ENCODE assay signal across 7 mouse cellular contexts in the genomic region with DNA sequence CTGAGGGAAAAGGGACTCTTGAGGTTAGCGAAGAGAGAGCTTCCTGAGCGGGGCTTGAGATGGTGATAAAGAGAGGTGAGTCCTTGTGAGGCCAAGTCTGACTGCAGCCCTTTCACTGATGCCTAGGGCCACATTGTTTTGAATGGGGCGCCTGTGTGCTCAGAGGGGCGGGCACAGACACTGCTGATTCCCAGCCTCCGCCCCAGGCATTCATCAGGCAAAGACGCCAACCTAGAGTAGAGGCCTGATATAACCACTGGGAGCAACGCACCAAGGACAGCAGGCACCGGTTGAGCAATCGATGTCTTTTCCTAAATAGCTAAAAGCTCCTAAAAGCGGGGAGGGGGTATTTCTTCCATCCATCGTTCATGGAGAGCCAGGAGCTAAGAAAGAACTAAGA. TPM values are rescaled to one million over a fixed set of nuclear protein-coding genes. Genes with fewer than 3 reads are reported as not detected.
DNase-seq lines count a peak whose midpoint lies in the region; ATAC-seq lines count a peak whose summit lies in the region.

No protein-coding gene starts in this region.

- H3K27me3 ChIP-seq in hindbrain, embryonic 12.5 days, result no peaks in the 10 kb centered on the region
- no peaks in the 10 kb centered on the region for H3K27me3 ChIP-seq in hindbrain, embryonic 13.5 days
- no peaks in the 10 kb centered on the region for H3K27me3 ChIP-seq in limb, embryonic 15.5 days

- peaks cover 7% of the 10 kb centered on the region for H3K4me1 ChIP-seq in hindbrain, embryonic 12.5 days
- peaks cover 9% of the 10 kb centered on the region; the same call in 1 of the 2 replicates for H3K4me1 ChIP-seq in hindbrain, embryonic 13.5 days (replicated peaks)
- peaks cover 12% of the 10 kb centered on the region for H3K4me1 ChIP-seq in limb, embryonic 15.5 days

- 43% methylated on average over 11 of the region's 11 CpGs for WGBS in hindbrain, embryonic 12.5 days
- WGBS in hindbrain, embryonic 13.5 days, result 41% methylated on average over 11 of the region's 11 CpGs
- WGBS in limb, embryonic 15.5 days, result 47% methylated on average over 11 of the region's 11 CpGs

- H3K36me3 ChIP-seq in hindbrain, embryonic 12.5 days, result no peaks in the 10 kb centered on the region
- H3K36me3 ChIP-seq in hindbrain, embryonic 13.5 days, result no peaks in the 10 kb centered on the region
- H3K36me3 ChIP-seq in limb, embryonic 15.5 days, result no peaks in the 10 kb centered on the region

- H3K4me2 ChIP-seq in hindbrain, embryonic 12.5 days (replicated peaks), result peak overlapping the region; percentile 29; the same call in 1 of the 2 replicates
- H3K4me2 ChIP-seq in hindbrain, embryonic 13.5 days, result no peak overlapping the region; the same call in 1 of the 2 replicates
- H3K4me2 ChIP-seq in limb, embryonic 15.5 days, result peak overlapping the region; percentile 35

- no peak overlapping the region for H3K9ac ChIP-seq in hindbrain, embryonic 12.5 days
- no peak overlapping the region for H3K9ac ChIP-seq in hindbrain, embryonic 13.5 days
- H3K9ac ChIP-seq in limb, embryonic 15.5 days, result no peak overlapping the region

- DNase-seq in MN1 (ENCODE audit: low spot score), result peak; percentile 45
- DNase-seq in embryo, embryonic 10.5 days (ENCODE audit: low spot score), result peak; percentile 32
- DNase-seq in layer of hippocampus, adult 8-10 months (ENCODE audit: low spot score in 2 of 2), result no peak
- no peak for DNase-seq in ovary, postnatal 10 days (ENCODE audit: low spot score)

- no peaks in the 10 kb centered on the region for H3K9me3 ChIP-seq in hindbrain, embryonic 12.5 days (replicated peaks)
- H3K9me3 ChIP-seq in hindbrain, embryonic 13.5 days, result no peaks in the 10 kb centered on the region
- H3K9me3 ChIP-seq in limb, embryonic 15.5 days, result no peaks in the 10 kb centered on the region

- H3K4me3 ChIP-seq in hindbrain, embryonic 12.5 days, result no peak overlapping the region
- H3K4me3 ChIP-seq in hindbrain, embryonic 13.5 days, result no peak overlapping the region
- H3K4me3 ChIP-seq in limb, embryonic 15.5 days, result peak overlapping the region; percentile 21

- no peak for ATAC-seq in hindbrain, embryonic 12.5 days (ENCODE audit: low FRiP score)
- no peak for ATAC-seq in hindbrain, embryonic 13.5 days (ENCODE audit: low FRiP score)
- ATAC-seq in limb, embryonic 15.5 days (ENCODE audit: insufficient number of reproducible peaks, low FRiP score, low TSS enrichment, low read depth), result no peak

- no peak overlapping the region for H3K27ac ChIP-seq in hindbrain, embryonic 12.5 days
- no peak overlapping the region for H3K27ac ChIP-seq in hindbrain, embryonic 13.5 days
- peak overlapping the region; percentile 47 for H3K27ac ChIP-seq in limb, embryonic 15.5 days

RNA-seq across cellular contexts. Expression of a gene that starts 49.8 kb away (rescaled TPM):
- 93.1 and 98.1 TPM in 2 replicates for polyA plus RNA-seq in hindbrain, embryonic 12.5 days (2016; fragmentation: Nextera tagmentation; extraction: Ambion mirVana)
- polyA plus RNA-seq in hindbrain, embryonic 13.5 days (2015; fragmentation: Nextera tagmentation; extraction: Ambion mirVana), result 83.9 and 87.3 TPM in 2 replicates
- 90.6 and 98.5 TPM in 2 replicates for polyA plus RNA-seq in limb, embryonic 15.5 days (2015; fragmentation: Nextera tagmentation; extraction: Ambion mirVana)
- 10 to 100 TPM; 52.0 to 55.8 (median 52.8) TPM for total RNA-seq in layer of hippocampus, adult 8-10 months (2022)

Comparison
In these comparisons a context has a peak if more than half of its experiments do, and no peak if none do; other contexts are left out.
1. DNase-seq: peak in MN1 (single experiment) and embryo, embryonic 10.5 days (single experiment); none in layer of hippocampus, adult 8-10 months (0 of 2) and ovary, postnatal 10 days (single experiment).